Mouse (Mus musculus) layer of hippocampus, postnatal 10 days (tissue): ENCODE data around the gene Flt4. TPM values are rescaled to one million over a fixed set of nuclear protein-coding genes. Genes with fewer than 3 reads are reported as not detected.
"Not testable (repeated sequence)": the region's sequence is repeated elsewhere in the genome, so short reads cannot be mapped to it uniquely, and the experiment has no call there.

Source experiments
- DNase-seq, 2 experiments: peaks; one replicate each; pipeline ENCODE4 v3.0.0; 2021; ENCODE audit warnings: low spot score in 2 of 2
- long read RNA-seq: library from polyadenylated mRNA; stranded (forward); transcript quantifications from one replicate; pipeline ENCODE4 v2.0.0, GENCODE M21; 2023
- total RNA-seq, 2 experiments: library from RNA; stranded (reverse); gene quantifications; 2 replicates each; pipeline ENCODE4 v1.2.3; 2021

Flt4 gene
- 1 to 10 TPM; 3.9 to 4.4 TPM for total RNA-seq
- long read RNA-seq, partial matches to known transcripts: 0 of 1 reads
- long read RNA-seq, other reads (novel, unspliced or antisense): 1 of 1 reads

GRCm38 (mm10) chr11:49608938-49609867 lies at the start of gene Flt4:
Gene Flt4, plus strand, starts transcription at chr11:49609263.
- DNase-seq: not testable (repeated sequence)

DNA sequence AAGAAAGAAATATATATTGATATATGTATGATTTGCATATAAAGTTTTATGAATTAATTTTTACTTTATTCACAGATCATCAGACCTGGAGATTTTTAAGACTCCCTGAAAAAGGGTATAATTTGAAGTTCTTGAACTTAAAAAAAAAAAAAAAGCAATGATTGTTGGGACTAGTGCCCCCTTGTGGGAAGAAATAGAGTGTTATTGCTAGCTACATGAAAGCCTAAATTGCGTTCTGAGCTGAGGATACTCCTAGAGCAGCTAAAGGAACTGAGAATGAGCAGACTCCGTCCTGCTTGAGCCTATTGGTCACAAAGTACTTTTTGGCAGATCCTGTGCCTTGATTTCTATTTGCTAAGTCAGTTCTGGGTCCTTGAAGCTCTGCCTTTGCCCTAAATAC lies 34.0 kb upstream of the Flt4 start:
- DNase-seq: not testable (repeated sequence)

GRCm38 (mm10) chr11:49580452-49580851 lies 28.6 kb upstream of the Flt4 start:
- not testable (repeated sequence) for DNase-seq

DNA sequence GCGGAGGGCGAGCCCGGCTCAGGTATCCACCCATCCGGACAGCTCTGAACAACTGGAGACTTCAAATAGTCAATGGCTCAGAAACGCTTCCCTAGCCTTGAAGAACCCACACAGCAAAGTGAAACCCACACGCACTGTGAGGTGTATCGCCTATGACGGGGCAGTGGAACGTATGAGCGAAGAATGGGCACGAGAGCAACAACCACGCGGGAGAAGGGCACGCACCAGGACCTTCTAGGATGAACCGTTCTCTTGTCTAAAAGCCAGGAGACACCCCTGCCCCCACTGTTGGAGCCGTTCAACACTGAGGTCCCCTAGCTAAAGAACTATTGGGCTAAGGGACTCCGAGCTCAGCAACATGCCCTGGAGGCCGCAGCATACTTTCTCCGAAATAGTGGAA lies 18.9 kb upstream of the Flt4 start:
- no peak for DNase-seq

- not testable (repeated sequence) for DNase-seq
Measured at GRCm38 (mm10) chr11:49597149-49597548, 11.9 kb upstream of the Flt4 start.

DNA sequence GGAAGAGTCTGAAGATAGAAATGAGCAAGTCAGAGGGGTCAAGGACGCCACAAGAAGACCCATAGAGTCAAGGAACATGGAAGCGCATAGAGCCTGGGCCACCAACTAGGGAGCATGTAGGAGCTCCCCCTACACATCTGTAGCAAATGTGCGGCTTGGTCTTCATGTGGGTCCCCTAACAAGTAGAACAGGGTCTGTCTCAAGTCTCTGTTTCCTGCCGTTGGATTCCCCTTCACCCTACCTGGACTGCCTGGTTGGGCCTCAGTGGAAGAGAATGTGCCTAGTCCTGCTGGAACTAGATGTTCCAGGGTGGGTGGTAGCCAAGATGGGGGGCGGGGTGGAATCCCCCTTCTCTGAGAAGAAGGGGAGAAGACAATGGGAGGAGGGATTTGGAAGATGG lies 757 bp upstream of the Flt4 start:
- DNase-seq: not testable (repeated sequence)

- not testable (repeated sequence) for DNase-seq
Measured at GRCm38 (mm10) chr11:49609868-49610824, 1.1 kb downstream of the Flt4 start.

DNA sequence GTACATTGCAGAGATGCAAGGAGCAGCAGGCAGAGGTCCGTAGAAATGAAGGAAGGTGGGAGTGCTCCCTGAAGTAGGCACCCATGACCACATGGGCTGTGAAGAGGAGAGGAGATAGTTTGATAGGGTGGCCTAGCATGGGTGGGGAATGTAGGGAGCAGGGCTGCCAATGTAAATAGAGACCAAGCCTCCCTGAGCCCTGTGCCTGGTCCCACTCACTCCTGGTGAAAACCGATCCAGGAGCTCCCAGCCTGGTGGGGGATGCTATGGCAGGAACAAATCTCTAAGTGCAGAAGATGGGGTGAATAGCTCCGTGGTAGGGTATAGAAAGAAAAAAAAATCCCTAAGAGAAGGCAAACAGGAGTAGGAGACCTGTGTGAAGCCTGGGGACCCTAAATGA lies 2.3 kb downstream of the Flt4 start:
- DNase-seq: not testable (repeated sequence)

DNA sequence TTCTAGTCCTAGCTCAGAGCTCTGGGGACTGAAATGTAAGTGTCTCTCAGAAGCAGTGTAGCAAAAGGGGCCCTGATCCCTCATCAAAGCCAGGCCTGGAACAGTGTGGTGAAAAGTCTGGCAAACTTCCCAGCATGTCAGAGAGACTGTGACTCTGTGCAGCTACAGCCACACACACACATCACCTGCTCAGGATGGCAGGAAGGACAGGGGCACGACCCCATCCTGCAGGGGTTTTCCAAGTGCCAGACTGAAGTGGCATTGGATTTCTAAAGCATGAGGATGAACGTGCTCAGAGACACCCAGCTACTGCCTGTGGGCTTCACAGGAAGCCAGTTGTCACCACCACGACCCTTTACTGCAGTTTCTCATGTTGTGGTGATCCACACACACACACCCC lies 3.1 kb downstream of the Flt4 start:
- no peak for DNase-seq

DNA sequence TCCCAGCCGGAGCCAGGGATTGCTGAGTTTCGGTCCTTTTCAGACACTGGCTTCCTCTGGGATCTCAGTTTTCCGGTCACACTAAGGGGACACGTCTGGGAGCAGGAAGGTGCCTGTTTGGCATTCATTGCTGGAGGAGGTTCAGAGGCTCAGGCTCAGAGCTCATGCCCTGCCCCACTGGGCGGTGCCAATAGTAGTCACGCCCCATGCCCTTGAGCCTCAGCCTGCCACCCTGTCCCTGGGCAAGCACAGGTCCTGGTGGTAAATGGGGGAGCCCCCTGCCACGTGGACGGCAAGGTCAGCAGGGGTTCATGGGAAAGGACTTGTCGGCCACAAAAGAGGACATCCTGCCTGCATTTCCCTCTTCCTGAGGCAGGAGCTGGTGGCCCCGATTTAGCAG lies 4.3 kb downstream of the Flt4 start:
- DNase-seq: no peak

DNA sequence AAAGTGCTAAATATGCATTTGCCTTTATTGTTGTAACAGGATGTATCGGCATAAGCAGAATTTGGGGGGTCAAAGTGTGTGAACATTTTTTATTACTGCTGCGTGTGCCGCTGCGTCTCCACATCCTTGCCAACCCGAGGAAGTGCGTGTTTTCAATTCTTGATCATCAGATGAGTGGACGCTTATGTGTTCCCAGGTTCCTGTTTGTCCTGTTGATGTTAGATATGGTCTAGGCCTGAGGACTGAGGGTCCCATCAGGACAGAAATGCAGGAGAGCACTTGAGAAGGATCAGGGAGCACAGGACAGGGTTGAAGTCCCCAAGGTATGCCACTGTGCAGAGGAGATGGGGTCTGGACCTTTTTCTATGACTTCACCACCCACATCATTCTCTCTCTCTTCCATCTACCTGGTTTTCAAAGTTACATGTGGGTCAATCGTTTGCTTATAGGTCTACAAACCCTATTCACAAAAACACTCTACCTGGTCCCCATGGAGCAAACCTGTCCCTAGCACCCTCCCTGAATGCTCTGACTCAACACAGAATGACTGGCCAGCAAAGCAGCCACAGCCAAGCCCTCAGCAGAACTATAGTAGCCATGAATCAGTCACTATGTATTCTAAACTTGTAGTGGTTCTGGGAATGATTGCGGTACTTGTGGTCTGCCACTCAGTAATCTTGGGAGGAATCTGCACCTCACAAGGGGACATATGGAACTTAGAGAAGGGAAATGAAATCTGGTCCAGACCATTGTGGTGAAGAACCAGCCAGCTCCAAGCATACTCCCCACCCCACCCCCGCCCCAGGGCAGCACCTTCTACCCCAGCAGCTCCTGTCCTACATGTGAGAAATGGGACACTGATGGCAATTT lies 7.0 kb downstream of the Flt4 start:
- no peak for DNase-seq

DNA sequence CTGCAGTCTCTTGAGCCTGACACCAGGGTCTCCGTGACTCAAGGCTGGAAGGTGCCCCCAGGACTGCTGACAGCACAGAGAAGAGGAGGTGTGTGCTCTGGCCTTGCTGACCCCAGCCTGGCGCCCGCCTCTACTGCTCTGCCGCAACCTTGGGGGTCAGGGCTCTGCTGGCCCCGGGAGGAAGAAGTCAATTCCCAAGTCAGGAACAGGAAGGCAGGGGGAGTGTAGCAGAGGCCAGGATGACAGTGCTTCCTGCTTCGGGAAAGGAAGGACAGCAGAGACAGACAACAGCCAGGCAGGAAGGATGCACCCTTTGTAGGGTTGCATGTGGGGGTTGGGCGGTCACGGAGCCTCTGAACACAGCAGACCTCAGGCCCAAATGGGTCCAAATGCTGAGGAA lies 9.4 kb downstream of the Flt4 start:
- no peak for DNase-seq

DNA sequence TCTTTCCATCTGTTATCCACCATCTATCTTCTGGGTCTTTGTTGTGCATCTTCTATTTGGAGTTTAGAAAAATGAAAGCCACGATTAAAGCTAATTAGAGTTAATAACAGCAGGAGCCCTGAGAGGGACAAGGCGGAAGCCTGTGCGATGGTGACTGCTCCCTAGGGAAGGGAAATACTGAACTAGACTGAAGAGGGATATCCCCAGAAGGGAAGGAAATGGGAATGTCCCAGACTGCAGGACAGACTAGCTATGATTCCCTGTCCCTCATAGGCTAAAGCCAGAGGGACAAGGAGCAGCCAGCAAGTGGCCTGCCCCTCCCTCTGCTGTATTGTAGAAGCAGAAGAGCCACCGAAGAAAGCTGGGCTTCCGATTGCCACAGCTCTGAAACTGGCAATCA lies 12.9 kb downstream of the Flt4 start:
- DNase-seq: no peak

GRCm38 (mm10) chr11:49624156-49624555 lies 15.1 kb downstream of the Flt4 start:
- DNase-seq: no peak

- DNase-seq: no peak
Measured at GRCm38 (mm10) chr11:49625863-49626262, 16.8 kb downstream of the Flt4 start.

DNA sequence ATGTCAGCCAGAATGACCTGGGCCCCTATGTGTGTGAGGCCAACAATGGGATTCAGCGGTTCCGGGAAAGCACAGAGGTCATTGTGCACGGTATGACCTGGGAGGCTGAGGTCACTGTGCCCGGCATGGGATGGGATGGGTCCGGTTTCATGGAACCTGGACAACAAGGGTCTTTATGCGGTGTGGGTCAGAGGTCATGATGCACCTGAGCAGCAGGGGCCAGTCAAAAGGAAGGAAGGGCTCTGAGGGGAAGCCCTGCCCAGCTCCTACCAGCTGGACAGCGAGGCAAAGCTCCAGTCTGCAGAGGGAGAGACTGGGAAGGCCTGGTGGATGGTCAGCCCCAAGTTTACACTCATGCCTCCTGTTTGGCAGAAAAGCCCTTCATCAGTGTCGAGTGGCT lies 17.7 kb downstream of the Flt4 start:
- no peak for DNase-seq

DNA sequence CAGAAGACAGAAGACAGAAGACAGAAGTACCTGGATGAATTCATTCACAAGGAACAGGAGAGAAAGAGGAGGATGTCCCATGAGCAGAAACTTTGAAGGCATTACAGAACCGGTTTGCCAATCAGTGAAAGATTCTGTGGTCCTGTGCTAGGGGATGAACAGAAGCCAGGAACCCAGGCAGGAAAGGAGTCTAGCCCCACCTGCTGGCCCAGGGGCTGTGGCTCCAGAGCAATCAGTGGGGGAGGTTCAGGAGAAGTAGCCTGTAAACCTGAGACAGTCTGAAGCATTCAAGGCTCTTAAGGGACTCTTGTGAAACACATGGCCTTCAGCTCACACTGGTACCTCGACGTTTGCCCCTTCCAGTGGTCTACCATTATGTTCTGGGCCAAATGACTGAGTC lies 22.1 kb downstream of the Flt4 start:
- no peak for DNase-seq

DNA sequence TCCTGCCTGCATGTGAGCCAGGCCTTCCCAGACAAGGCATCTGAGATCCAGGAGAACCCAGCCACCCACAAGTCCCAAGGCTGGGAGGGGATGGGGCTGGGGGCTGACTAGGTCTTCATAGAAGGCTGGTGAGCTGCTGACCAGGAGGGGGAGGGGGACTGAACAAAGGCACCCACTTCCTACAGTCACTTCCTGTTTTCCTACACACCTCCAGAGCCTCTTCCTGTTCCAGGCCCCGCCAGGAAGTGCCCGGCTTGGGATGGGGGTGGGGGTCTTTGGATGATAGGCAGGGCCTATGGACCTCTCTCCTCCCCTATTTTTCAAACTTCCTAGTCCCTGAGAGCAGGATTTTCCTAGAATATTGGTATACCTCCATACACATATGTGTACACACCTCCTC lies 23.2 kb downstream of the Flt4 start:
- DNase-seq: no peak

- DNase-seq: no peak
Measured at GRCm38 (mm10) chr11:49634101-49634500, 25.0 kb downstream of the Flt4 start.

DNA sequence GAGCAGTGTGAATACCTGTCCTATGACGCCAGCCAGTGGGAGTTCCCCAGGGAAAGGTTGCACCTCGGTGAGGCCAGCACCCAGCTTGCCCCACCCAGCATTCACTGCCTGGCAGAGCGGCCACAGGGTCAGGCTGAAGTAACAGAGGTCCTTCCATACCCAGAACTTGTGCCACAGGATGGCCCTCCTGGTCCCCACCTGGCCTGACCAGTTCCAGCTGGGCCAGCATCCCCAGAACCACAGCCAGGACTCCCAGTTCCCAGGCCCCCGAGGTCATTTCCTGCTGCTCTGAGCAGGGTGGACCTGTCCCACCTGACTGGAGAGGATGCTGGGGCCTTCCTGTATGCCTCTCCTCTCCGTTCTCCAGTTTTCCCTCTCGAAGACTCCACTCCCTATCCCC lies 26.6 kb downstream of the Flt4 start:
- DNase-seq: no peak

GRCm38 (mm10) chr11:49636449-49636848 lies 27.4 kb downstream of the Flt4 start:
- DNase-seq: peak; percentile 16 to 25
